Mouse (Mus musculus) natural killer cell, adult 2 months (primary cell): ENCODE results near the gene Cacna2d3.

ENCODE experiments used
- DNase-seq, 2 experiments: peaks; one replicate each; pipeline ENCODE4 v3.0.0; 2022; ENCODE audit warnings: low spot score in 2 of 2

The Cacna2d3 gene

DNA sequence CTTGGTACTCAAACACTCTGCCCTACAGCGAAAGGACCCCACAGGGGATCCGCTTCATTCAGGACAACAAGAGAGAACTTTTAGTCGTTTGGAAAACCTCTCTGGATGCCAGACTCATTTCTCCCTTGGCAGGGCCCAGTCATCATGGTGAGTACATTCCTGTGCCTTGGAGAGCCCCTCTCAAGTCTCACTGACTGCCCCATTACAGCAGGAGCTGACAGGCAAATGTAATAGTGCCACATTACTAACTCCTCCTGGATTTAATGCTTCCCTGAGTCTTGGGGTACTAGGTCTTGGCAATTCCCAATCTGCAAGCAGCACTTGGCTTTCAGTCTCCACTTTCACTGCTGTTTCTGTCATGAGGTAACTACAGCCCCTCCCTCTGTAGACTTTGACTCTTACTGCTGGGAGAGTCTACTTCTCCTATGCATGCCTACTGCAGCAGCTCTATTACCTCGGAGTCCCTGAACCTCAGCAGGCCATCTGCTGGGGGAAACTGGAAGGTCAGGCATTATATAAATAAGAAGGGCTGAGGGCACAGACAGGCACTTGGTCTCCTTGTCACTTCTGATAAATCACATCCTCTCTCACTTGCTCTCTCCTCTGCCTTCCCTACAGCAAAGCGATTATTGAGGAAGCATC lies 454.3 kb downstream of the Cacna2d3 start:
- no peak for DNase-seq

DNA sequence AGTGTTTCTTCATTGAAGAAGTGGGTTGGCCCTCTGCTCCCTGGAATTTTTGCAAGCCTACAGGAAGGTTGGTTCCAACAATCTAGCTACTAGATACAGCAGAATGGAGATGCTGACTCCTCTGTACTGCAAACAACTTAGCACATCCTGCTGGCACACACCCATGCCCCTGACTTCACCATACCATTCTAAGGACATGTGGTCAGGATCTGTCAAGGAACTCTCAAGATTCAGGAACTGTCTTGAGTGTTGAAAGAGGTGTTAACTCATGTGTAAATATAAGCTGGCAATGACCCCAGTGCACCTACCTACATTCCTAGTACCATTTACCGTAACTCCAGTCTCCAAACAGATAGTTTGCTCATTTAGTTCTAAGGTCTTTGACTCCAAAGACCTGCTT lies 461.0 kb downstream of the Cacna2d3 start:
- DNase-seq: no peak

DNA sequence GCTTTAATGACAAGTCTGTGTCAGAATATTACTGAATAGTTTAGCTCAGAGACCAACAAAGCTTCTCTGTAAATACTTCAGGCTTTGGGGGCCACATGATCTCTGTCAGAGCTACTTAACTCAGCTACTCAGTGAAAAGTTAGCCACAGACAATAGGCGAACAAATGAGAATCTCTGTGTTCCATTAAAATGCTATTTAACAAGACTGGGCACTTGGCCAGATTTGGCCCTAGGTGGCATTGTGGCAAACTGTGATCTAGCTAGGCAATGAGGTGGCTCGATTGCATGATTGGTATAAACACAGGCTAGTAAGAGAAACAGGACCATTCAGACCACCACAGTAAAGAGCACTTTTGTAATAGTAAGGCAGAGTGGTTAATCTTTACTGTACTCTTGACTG lies 478.1 kb downstream of the Cacna2d3 start:
- DNase-seq: no peak

DNA sequence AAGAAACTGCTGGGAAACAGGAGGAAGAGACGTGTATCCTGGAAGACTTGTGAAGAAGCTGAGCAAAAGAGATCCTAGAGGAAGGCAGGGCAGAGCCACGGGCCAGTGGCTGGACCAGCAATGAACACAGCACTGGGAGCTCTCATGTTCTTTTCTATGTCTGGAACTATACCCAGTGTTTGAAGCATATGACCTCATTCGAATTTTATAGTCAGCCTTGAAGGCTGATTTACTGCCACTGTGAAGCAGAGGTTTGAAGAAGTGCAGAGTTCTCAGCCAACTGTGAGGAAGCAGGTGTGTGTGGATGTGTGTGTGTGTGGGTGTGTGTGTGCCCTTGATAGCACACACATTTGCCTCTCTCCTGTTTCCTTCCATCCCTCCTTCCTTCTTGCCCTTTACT lies 483.2 kb downstream of the Cacna2d3 start:
- no peak for DNase-seq

DNA sequence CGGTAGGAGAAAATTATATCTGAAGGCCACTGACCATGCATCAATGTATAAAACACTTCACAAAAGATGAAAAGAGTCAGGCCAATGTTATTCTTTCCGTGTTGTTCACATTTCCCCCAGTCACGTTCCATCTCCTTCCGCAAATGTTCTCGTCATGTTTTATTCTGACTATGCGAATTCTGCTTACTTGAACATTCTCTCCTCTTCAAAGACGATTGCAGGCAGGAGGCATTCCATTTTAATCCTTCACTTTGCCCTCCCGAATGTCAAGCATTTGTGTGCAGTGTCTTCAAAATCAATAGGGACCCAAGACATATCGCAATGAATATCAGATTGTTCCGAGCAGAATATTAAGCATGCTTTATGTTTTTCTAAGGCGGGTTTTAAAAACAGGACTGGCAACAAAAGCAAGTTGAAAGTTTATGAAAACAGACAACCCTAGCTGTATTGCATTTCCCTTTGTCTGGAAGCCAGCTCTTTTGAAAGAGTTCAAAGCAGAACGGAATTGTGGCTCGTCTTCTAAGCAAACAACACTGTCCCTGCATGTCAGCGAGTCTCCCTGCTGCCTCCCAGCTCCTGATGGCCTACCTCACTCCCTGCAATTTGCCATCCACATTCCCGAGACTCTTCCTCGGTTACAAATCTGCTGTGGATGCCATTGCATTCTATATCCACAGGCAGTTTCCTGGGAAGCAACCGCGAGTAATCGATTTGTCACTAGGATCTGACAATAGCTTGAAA lies 492.5 kb downstream of the Cacna2d3 start:
- DNase-seq: no peak

DNA sequence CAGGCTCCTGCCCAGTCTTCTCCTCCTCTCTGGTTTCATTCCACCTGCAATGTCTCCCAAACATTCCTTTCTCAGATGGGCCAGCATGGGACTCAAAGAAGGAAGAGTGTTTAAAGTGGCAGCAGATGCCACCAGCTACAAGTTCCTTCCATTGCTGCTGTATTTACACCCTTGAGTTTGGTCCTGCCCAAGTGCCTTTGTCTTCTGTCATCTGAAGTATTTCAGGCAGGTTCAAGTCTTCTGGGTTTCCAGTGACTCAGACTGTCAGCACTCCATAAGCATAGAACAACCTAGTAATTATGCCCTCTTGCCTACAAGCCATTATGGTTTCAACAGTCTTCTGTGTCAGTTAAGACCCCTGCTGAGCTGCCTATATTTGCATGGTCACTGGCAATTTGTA lies 493.2 kb downstream of the Cacna2d3 start:
- DNase-seq: no peak

DNA sequence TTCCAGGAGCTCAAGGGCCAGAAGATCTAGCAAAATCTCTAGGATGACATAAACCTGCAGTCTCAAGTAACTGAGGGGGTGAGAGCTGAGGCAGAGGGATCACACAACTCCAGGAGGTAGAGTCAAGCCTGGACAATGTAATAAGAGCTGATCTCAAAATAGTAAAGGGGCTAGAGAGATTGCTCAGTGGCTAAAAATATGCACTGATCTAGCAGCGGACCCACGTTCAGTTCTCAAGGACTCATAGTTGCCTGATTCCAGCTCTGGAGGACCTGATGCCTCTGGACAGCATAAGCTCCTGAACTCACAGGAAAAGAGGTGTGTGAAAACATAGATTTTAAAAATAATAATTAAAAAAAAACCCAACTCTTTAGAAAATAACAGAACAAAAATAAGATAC lies 493.7 kb downstream of the Cacna2d3 start:
- DNase-seq: no peak

DNA sequence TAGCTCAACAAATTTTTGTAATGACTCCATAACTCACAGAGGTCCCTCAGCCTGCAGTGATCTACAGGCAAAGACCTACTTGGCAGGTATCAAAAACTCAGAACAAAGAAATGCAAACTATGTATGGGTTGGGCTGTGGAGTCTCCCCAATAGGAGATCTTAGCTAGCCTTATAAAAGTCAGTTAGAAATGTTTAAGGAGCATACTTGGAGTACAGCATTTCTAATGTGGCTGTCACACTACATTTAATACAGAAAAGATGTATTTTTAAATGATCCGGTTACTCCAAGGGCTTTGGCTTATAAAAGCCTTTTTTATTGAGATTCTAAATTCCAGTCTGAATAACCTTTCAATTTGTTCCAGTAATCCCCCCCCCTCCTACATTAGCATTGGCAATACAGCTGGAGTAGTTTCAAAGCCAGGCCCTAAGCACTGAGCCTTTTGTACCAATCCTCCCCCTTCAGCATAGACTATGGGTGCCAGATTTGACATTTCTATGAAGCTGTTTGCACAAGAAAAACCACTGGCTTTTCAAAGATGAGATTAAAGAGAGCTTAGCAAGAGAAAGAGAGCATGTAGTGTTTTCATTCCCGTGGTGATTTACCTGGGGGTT lies 495.8 kb downstream of the Cacna2d3 start:
- DNase-seq: no peak

DNA sequence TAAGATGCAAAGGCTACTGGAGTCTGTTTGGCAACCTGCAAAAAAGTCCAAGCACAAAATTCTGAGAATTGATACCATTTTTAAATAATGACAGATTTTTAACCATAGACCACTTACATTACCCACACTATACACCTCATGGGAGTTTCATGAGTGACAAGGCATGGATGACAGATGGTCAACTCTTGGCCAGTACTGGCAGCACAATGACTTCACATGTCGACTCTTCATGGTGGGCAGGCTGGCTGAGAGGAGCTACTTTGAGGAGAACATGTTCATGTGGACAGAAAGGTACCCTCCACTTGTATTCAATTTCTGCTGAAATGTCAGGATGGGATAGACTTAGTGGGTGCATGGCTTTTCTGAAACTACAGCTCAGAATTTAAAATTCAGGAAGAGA lies 498.7 kb downstream of the Cacna2d3 start:
- DNase-seq: no peak

DNA sequence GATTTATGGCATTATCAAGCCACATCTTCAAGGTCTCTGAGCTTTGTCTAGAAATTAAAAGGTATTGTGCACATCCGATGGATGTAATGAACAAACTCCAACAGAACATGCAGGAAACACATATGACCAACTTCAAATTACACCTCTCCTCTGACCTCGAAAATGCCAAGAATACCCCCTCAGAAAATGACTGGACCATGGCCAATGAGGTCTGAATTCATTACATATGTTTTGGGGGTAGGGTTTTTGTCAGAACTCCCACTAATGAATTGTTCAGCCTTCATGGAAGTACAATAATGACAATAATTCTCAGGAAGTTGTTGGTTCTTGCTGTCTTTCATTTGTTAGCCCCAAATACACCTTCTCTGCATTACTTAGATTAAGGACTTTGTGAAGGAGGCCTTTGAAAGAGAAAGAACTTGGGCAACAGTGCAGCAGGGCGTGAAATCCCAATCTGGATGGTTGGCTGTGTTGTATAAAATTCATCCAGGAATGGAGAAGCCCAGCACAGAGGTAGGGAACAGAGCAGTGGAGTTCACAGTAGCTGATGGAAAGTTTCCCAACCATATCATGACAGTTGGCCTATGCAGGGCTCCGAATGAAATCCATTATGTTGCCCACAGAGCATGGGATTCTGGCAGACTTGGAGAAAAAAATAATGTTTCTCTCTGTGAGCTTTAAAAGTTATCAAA lies 499.3 kb downstream of the Cacna2d3 start:
- DNase-seq: no peak

DNA sequence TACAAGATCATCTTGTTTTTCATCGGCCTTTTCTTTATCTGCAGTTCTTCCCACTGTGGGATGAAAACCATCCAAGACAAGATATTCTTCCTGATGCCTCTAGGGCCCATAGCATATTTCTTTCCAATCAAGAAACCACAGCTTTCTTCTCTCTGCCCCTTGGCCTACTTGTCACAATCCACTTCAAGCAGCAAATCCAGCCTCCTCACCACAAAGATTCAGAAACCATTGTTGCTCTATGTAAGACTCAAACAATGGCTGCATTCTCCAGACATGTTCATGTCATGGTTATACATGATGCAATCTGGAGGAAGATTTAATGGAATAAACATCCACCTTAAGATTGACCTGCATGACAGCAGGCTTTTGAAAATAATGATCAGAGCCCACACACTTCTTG lies 505.6 kb downstream of the Cacna2d3 start:
- no peak for DNase-seq

DNA sequence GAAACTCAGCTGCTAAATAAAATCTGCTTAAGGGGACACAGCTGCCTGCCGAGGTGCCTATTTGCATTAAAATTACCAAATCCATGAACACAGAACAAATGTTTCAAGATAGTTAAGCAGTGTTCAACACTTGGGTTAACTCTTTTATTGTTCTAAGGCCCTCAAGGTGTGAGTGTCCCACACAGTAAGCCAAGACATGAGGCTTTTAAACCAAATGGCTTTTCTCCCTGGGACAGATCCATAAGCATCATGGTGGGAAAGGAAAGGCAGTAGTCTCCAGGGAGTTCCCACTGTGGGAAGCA lies 516.7 kb downstream of the Cacna2d3 start:
- no peak for DNase-seq

DNA sequence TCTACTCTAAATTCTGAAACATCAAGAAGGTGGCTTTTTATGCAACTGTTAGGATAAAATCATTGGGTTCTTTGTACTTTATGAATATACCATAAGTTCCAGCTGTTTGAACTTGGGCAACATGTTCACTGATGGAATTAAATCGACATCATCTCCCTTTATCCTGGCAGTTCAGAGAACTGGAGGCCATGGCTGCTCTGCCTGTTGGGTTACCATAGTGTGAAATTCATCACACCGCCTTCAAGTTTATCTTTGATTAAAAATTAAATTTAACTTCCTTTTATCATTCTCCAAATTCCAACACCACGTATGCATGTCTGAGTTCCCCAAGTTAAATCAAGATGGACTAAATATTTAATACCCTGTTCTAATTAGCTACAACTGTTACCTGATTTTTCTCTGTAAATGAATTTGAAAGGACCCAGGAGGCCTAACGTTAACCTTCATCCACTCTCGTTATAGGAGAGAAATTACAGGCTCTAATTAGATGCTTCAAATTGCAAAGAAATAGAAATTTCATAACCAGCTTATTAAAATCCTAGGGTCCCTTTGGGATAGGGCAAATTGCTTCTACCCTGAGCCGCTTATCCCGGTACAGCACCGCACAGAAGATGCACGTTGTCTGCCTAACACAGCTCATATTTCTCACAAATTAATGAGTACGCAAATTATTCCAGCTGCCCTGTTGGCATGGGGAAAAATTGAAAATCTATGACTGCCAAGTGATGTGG lies 517.3 kb downstream of the Cacna2d3 start:
- no peak for DNase-seq

DNA sequence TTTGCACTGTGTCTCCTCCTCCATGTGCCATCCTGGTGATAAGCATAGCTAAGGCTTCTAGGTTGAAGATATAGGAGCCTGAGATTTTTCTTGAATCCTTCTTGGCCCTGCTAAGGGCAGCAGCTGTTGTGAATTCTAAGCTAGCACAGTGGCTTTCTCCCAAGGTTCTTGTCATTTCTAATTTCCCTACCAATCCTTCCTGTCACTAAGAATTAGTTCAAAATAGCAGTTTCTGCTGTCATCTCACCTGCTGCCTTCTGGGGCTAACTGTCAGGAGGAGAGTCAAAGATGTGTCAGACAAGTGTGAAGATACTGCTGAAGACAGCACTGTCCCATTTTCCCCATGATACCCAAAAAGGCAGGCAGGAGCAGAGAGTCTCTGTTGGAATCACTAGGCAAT lies 525.5 kb downstream of the Cacna2d3 start:
- no peak for DNase-seq

DNA sequence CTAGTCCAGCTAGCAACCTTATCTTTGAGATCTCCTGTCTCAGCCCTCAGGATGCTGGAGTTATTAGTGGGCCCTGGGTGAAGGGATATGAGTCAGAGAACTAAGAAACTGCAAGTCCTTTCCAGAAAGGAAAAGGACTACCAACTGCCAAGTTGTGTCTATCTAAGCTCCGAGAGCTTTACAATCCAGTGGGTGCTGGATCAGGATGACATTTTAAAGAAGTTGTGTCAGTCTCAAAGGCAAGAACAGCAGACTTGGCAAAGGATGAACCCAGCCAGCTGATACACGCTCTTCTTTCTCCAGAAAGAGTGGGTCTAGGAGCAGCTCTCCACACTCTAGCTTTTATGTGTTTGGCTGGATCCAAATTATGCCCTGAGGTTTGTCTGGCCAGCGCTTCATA lies 530.2 kb downstream of the Cacna2d3 start:
- DNase-seq: no peak

DNA sequence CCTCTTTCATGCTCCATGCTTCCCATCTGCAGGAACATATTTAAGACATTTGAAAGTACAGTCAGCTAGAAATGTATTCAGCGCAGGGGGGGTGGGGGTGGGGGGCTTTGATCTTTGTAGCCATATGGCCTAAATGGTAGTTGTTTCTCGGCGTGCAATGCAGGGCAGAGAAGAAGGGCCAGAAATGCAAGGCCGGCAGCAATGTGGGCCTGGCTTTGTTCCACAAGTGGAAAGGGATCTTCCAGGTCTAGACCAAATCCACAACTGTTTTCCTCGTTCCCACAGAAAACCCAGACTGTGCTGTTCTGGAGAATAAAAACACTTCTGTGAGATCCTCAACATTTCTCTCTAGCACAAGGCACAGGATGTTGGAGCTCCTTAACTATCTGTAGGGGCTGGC lies 537.9 kb downstream of the Cacna2d3 start:
- DNase-seq: no peak

DNA sequence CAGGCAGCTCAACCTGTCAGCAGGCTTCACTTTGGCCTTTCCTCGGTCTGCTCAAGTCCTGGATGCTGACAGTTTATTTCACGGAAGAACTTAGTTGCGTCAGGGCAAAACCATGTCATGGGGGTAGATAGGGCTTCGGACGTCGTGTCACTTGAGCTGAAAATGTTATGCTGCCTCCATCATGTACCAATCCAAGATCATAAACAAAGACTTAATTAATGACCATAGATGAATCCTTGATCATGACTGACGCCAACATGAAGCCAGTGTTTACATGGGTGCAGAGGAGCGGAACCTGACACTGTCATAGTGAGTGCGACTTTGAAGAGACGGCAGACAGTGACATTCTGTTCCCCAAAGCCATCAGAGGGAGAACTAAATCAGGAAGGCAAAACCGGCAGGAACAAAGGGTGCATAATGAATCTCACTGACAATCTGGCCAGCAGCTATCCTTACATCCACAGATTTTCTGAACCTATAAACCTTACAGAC lies 542.2 kb downstream of the Cacna2d3 start:
- no peak for DNase-seq

DNA sequence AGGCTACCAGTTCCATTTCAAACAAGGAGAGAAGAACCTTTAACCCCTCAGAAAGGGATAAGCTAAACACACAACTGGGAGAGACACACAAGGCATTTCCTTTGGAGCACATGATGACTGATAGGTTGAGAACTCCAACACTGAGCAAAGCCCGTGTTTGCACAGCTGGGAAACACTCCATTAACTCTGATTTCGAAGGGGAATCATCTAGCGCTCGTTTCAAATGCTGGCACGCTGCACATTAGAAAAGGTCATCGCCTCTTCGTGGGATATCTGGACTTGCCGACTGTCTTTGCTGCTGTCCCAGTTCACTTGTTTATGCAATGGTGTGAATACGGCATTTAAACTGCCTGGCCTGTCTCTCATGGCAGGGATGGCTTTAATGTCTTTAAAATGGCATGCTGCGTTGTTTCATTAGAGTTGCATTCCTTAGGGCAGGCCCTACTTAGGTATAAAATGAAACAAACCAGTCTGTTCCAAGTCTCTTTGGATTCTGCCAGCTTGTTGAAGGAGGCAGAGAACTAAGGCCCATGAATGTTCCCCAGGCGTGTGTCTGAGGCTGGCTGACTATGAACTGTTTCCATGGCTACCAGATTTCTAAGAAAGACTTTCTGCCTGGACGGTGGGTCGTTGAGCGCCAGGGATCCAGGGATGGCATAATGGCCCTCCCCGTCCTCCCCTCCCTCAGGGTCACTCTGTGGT lies 542.8 kb downstream of the Cacna2d3 start:
- DNase-seq: no peak

DNA sequence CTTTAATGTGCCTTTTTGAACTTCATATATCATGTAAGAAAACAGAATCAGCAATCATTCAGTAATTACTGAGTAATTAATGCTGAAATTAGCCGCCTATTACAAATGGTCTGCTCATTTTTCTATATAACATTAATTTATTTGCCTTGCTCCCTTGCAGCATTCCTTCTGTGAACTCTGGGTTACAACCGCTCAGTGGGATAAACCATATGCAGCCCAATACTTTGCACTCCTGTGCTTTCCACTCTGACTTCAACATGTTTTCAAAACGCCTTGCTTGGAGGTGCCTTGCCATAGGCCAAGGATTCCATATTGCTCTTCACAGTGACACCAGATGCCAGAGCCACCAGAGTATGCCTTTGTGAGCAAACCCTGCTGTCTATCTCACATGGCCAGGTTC lies 546.9 kb downstream of the Cacna2d3 start:
- no peak for DNase-seq

DNA sequence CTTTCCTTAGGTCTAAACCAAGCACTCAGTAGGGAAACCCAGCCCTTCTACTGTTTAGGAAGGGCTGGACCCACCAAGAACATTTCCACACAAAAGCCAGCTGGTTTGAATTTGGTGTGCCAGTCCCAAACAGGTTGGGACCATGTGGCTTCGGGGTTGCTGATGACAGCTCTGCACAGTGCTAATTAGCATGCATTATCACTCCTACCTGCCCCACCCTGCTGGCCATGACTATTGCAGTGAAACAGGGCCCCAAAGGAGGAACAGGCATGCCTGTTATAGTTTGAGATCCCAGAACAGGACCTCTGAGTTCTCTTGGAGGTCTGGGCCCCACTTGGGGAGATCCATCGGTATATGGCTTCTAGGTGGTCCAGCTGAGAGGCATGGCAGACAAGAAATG lies 549.5 kb downstream of the Cacna2d3 start:
- no peak for DNase-seq

DNA sequence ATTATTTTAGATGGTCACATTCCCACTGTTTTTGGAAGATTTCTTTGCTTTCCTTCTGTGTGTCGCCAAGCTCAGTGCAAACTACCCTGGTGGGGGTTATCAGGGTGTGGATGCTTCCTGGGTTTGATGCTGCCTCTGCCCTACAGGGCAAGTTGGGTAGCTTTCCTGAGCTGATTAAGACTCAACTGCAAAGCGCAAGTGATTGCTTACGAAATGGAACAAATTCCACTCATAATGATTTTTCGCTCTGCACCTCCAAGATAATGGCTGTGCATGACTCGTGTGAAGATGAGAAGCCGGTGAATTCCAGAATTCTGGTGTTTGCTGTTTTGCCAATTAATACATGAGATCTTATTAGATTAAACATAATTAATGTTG lies 557.0 kb downstream of the Cacna2d3 start:
- no peak for DNase-seq
